10 mouse cellular contexts compared by ENCODE assay signal in genomic region chr4:98508471-98509271, GRCm38 (mm10).
A peak's percentile ranks its signal among the peaks of the same experiment; 100 is the strongest.
DNase-seq lines count a peak whose midpoint lies in the region; ATAC-seq lines count a peak whose summit lies in the region.
"Had no signal": no experiment of that assay in that cellular context is flagged by ENCODE, and none has a peak within 500 bp of the region (broad histone marks: within the 10 kb centered on the region; RNA-seq: fewer than 3 reads in every experiment).

No protein-coding gene starts in this region.

- no peaks in the 10 kb centered on the region for H3K27me3 ChIP-seq in megakaryocyte, embryonic 14.5 days (replicated peaks)

- no peak for ATAC-seq in megakaryocyte, adult 5-6 weeks (ENCODE audit: poor library complexity, severe bottlenecking)

- peak overlapping the region; percentile 4 for H3K4me3 ChIP-seq in megakaryocyte, embryonic 14.5 days (replicated peaks)
- H3K4me3 ChIP-seq: myocyte had no signal

- DNase-seq in cerebellum, postnatal 10 days: peak; percentile 37 to 65
- DNase-seq in cerebellum, adult 11 months: no peak
- DNase-seq in kidney, postnatal 14 days: peak; percentile 82
- peak; percentile 11 for DNase-seq in skeletal muscle tissue, adult 2 months (ENCODE audit: low read depth, low spot score)
- no peak for DNase-seq in right cerebral cortex, postnatal 4 days
- DNase-seq in cerebellum, adult 9-10 months: no peak
- DNase-seq: gastrocnemius, postnatal 36 days had no signal

- H3K36me3 ChIP-seq in megakaryocyte, embryonic 14.5 days (replicated peaks; ENCODE audit: low read length): no peaks in the 10 kb centered on the region

- H3K4me1 ChIP-seq in megakaryocyte, embryonic 14.5 days: no peaks in the 10 kb centered on the region

- no peaks in the 10 kb centered on the region for H3K9me3 ChIP-seq in megakaryocyte, embryonic 14.5 days

Comparison
In these comparisons a context has a peak if more than half of its experiments do, and no peak if none do; other contexts are left out.
1. DNase-seq: peak in cerebellum, postnatal 10 days (2 of 2), kidney, postnatal 14 days (single experiment) and skeletal muscle tissue, adult 2 months (single experiment); none in cerebellum, adult 11 months (single experiment), right cerebral cortex, postnatal 4 days (single experiment) and cerebellum, adult 9-10 months (single experiment).